Comparison of ENCODE assay signal across 8 mouse cellular contexts in genomic region chr13:109440881-109441280, GRCm38 (mm10).
DNase-seq lines count a peak whose midpoint lies in the region; ATAC-seq lines count a peak whose summit lies in the region.

No protein-coding gene starts in this region.

- no peaks in the 10 kb centered on the region for H3K9me3 ChIP-seq in intestine, embryonic 15.5 days

- H3K9ac ChIP-seq in intestine, embryonic 15.5 days: peak overlapping the region; percentile 60

- WGBS in intestine, embryonic 15.5 days: under 1% methylated on average over 12 of the region's 12 CpGs

- H3K27me3 ChIP-seq in intestine, embryonic 15.5 days (replicated peaks): no peaks in the 10 kb centered on the region

- no peaks in the 10 kb centered on the region for H3K36me3 ChIP-seq in intestine, embryonic 15.5 days

- DNase-seq in adrenal gland, adult 18-20 months (ENCODE audit: low spot score in 2 of 2): peak; percentile 64 to 67
- DNase-seq in embryo, embryonic 11 days: peak; percentile 89
- peak; percentile 68 to 71 for DNase-seq in gastrocnemius, postnatal 36 days
- peak; percentile 86 to 88 for DNase-seq in left cerebral cortex, postnatal 14 days (ENCODE audit: low spot score in 2 of 2)
- DNase-seq in right cerebral cortex, postnatal 14 days: peak; percentile 82
- peak; percentile 75 for DNase-seq in urinary bladder, postnatal 14 days (ENCODE audit: low spot score)

- H3K4me2 ChIP-seq in intestine, embryonic 15.5 days (replicated peaks): peak overlapping the region; percentile 90

- peak overlapping the region; percentile 73 for H3K27ac ChIP-seq in intestine, embryonic 15.5 days

- H3K4me3 ChIP-seq in intestine, embryonic 15.5 days (replicated peaks): peak overlapping the region; percentile 54

- peak; percentile 98 for ATAC-seq in intestine, embryonic 15.5 days
- ATAC-seq in megakaryocyte progenitor cell, adult 5-6 weeks (replicated peaks; ENCODE audit: poor library complexity): peak; percentile 74

- intact Hi-C loops in gastrocnemius, postnatal 36 days (cut with DNase I): loop anchor here (10.0 kb wide), 2 partner anchors 86 to 314 kb away; no protein-coding TSS in a partner anchor
- intact Hi-C loops in left cerebral cortex, postnatal 14 days (cut with DNase I): loop anchor here (5.0 to 10.0 kb wide), 4 partner anchors 51 to 209 kb away; no protein-coding TSS in a partner anchor

- H3K4me1 ChIP-seq in intestine, embryonic 15.5 days (replicated peaks): peaks cover 6% of the 10 kb centered on the region

Comparison
In these comparisons a context has a peak if more than half of its experiments do, and no peak if none do; other contexts are left out.
1. Peak in every context shown above with its lines: DNase-seq, ATAC-seq, H3K4me3 ChIP-seq and H3K27ac ChIP-seq.